Mouse (Mus musculus) retina, embryonic 14.5 days (tissue): ENCODE measurements at regions not wholly inside any gene's neighbourhood (a gene's known extent, or its start where the extent isn't known, plus 50 kb on each side); places are given as distances from the start of the nearest gene placed in this dataset.

Experiments
- DNase-seq: peaks from one replicate; pipeline ENCODE4 v3.0.0-alpha.2; 2015; ENCODE audit warnings: low spot score

- no peak for DNase-seq
Observed at GRCm38 (mm10) chr14:45714311-45714710, 56.4 kb upstream of the Ddhd1 start.

DNA sequence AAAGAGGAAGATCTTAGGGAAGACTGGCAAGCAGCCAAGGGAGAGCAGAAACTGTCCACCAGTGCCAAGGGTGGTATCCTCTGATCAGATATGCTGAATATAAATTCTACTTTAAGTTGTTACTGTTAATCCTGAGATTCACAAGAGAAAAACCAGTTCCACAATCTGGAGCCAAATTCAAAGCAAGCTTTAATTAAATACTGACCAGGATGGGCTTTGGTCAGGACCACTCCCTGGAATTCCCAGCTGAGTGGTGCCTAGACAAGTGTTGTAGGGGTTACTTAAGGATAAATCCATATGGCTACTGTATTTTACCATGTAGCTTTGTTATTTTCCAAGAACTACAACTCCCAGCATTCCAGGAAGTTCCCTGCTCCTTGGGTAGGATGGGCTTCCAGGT, 56.8 kb upstream of the Ddhd1 start:
- DNase-seq = no peak

GRCm38 (mm10) chr14:45716100-45716499, 58.2 kb upstream of the Ddhd1 start:
- DNase-seq = no peak

DNA sequence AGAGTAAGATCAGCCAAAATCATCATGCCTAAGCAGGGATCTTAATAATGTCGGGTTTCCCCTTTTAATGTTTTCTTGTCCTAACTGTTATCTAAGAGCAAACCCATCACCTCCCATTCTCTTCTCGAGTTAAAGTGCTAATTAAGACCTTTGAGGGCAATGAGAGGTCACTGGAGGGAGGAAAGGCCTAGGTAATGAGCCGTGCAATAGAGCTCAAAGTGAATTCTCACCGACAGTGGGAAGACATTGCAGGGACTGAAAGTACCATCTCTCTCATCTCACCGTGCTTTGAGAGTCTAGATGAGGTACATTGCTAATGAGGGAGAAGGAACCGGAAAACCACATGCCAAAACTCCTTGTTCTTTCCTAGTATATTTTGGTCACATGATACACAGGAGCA, 64.9 kb upstream of the Ddhd1 start:
- no peak for DNase-seq

GRCm38 (mm10) chr14:45724341-45724740, 66.4 kb upstream of the Ddhd1 start:
- DNase-seq = no peak

DNA sequence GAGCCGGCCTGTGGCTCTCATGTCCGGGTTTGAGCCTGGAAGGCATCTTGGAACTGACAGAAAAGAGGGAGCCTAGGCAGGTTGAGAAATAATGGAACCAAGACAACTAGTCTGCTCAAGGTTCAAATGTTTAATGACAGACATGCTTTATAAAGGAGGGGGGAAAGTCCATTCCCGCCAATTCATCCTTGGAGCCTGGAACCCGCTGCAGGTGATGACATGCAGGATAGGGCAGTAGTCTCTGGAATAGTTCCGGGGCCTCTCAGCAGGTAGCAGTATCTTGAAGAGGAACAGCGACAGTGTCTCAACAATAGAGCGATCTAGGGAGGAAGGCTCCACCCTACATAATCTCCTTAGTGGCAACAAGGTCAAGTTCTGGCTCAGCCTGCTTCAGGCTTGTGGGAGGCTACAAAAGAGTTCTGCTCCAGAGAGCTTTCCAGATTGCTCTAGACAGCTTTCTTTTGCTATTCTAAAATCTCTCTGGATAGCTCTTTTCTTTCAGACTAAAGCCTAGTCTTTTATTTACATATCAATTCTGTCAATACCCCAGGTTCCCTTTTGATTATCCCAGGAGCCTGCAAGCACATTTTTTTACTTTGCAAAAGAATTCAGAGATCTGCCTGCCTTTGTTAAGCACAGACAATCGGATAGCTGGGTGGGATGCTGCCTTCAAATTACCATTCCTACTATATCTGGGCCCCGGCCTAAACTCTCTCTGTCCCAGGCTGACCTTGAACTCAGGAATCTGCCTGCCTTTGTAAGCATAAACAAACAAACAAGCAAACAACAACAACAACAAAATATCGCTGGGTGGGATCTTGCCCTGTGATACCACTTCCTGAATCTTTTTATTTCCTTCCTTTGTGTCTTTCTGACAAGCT, 76.8 kb upstream of the Ddhd1 start:
- DNase-seq = no peak

GRCm38 (mm10) chr14:45737966-45738365, 80.0 kb upstream of the Ddhd1 start:
- DNase-seq = no peak

GRCm38 (mm10) chr14:45739638-45740037, 81.7 kb upstream of the Ddhd1 start:
- DNase-seq = no peak

DNA sequence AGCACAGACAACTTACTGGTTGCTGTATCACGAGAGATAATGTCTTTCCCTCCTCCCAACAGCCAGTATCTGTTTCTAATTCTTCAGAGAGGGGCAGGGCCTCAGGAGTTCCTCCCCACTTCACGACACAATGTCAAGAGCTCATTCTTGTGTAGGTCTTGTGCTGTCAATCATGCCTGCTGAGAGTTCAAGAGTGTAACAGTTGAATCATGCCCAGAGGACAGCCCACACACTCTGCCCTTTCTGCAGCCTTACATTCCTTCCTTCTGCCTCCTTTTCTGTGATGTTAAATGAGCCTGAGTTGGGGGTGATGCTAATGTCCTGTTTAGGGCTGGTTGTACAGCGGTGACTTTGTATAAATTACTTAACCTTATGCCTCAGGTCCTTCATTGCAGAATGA, 82.7 kb upstream of the Ddhd1 start:
- no peak for DNase-seq

DNA sequence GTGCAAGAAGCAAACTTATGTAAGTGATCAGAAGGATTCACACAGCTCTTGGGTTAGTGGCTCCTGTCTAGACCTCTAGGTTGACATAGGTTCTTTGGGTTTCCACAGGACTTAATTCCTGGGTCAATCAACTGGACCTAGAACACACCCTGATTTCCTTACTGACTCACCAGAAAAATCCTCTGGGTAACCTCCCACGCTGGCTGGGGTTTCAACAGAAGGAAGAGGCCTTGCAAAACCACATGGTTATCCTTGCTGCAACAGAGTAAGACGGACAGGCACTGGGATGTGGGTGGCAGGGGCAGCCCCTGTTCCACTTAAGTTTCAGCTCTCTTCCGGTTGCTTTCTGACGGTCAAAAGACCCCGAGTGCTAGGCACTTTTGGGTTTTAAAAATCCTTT, 88.2 kb upstream of the Ddhd1 start:
- DNase-seq = no peak

- DNase-seq = no peak
Observed at GRCm38 (mm10) chr14:45757376-45757775, 99.4 kb upstream of the Ddhd1 start.

GRCm38 (mm10) chr14:45760890-45761680, 103.1 kb upstream of the Ddhd1 start:
- no peak for DNase-seq

- DNase-seq = no peak
Observed at GRCm38 (mm10) chr14:45764231-45764630, 106.3 kb upstream of the Ddhd1 start.

- DNase-seq = no peak
Observed at GRCm38 (mm10) chr14:45766582-45766981, 108.6 kb upstream of the Ddhd1 start.

DNA sequence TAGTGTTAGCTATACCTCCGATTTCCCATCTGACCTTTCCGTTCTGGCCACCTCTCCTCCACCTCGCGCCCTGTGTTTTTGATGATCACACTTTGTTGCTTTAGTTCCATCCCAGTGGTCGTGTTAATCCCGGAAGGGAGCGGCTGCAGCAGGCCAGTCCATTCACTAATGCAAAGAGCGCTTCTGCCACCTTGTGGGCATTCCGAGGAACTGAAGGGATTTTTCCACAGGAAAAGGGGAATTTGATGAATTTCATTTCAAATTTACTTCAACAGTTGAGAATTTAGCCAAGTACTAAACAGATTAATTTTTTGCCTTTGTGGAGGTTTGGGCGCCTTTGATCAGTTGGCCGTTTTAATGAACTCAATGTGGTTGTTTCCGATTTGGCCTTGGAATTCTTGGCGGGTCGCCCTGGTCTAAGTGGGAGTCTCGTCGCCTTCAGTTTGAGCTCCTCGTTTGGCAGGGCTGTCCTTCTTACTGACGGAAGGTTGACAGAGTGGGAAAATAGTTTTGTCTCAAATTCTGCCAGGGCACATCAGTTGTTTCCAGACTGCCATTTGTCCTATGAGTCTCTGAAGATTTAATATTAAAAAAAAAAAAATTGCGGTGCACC, 114.8 kb upstream of the Ddhd1 start:
- DNase-seq = peak; percentile 88

DNA sequence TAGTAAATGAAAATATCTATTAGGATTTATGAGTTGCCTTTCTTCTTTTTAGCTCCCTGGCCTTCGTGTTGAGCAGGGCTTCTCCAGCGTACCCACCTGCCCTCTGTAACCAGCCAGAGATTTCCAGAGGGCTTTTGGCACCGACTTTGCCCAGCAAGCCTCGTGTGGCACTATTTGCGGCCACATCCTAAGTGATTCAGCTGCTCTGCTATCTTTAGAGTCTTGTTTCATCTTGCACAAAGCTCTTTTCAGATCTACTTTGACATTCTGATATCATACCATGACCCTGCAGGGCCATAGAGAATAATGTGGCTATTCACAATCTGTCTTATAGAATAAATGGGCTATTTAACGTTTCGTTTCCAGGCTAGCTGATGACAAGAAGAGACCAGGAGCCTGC, 115.4 kb upstream of the Ddhd1 start:
- no peak for DNase-seq

- no peak for DNase-seq
Observed at GRCm38 (mm10) chr14:45781850-45782249, 123.9 kb upstream of the Ddhd1 start.

- no peak for DNase-seq
Observed at GRCm38 (mm10) chr14:45794980-45795379, 137.0 kb upstream of the Ddhd1 start.

DNA sequence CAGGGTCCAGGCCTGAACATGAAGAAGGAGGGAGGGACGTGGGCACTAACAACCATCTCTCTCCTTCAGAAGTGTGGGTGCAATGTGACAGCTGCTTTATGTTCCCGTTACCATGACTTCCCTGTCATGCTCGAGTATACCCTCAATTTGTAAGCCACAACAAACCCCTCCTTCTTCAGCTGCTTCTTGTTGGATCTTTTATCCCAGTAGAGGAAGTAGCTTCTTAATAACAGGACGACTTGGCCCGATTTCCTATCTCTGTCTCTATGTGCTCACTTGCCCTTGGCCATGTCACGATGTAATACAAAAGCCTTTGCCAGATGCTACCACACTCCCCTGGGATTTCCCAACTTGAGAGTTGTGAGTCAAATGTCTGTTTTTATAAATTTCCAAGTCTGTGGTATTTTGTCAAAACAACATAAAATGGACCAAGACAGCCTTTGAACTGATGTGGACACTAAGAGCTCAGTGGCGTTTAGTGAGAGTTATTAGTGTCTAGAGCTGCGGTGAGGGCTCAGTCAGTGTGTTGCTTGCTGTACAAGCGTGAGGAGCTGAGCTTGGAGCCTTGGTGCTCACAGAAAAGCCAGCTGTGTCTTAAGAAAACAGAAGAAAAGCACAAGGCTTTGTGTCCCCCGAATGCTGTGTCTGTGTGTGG, 138.8 kb upstream of the Ddhd1 start:
- DNase-seq = no peak

GRCm38 (mm10) chr14:45797320-45797696, 139.4 kb upstream of the Ddhd1 start:
- no peak for DNase-seq

DNA sequence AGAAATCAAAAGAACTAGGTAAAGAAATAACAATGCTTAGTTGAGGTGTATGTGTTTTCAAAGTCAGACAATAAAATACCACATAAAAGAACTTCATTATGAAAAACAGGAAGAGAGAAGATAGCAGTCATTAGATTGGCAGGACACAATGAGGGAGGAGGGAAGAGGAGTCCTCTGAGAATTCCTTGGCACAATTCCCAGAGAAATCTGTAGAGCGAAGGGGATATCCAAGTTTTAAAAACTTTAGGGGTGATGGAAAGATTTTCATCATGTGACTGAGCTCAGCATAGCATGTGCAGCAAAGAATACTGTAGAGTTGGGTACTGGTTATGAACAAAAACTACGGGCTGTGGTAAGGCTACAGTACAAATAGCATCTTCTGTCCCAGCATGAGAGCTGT, 141.3 kb upstream of the Ddhd1 start:
- no peak for DNase-seq

- no peak for DNase-seq
Observed at GRCm38 (mm10) chr14:45805950-45806349, 148.0 kb upstream of the Ddhd1 start.
